Mouse (Mus musculus): ENCODE measurements around the gene Arap1.
A peak's percentile ranks its signal among the peaks of the same experiment; 100 is the strongest.

Arap1 gene

DNA sequence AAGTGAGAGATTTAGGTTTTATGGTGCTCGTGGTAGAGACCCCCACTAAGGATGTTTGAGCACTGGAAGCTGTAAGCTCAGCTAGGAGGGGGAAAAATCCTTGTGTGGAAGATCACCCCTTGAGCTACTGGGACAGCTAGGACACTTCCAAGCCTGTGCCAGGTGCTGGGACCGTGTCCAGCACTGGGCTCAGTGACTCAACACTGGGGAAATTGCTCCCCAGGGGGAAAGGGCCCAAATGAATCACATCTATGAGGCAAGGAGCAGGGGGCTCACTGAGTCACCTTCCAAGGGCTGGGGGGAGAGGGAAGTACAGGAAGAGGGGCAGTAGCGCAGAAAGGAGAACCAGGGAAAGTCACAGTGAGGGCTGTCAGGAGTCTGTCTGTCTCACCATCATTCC, 102.0 kb downstream of the Arap1 start:
- DNase-seq (ENCODE audit: low spot score): no peak

DNA sequence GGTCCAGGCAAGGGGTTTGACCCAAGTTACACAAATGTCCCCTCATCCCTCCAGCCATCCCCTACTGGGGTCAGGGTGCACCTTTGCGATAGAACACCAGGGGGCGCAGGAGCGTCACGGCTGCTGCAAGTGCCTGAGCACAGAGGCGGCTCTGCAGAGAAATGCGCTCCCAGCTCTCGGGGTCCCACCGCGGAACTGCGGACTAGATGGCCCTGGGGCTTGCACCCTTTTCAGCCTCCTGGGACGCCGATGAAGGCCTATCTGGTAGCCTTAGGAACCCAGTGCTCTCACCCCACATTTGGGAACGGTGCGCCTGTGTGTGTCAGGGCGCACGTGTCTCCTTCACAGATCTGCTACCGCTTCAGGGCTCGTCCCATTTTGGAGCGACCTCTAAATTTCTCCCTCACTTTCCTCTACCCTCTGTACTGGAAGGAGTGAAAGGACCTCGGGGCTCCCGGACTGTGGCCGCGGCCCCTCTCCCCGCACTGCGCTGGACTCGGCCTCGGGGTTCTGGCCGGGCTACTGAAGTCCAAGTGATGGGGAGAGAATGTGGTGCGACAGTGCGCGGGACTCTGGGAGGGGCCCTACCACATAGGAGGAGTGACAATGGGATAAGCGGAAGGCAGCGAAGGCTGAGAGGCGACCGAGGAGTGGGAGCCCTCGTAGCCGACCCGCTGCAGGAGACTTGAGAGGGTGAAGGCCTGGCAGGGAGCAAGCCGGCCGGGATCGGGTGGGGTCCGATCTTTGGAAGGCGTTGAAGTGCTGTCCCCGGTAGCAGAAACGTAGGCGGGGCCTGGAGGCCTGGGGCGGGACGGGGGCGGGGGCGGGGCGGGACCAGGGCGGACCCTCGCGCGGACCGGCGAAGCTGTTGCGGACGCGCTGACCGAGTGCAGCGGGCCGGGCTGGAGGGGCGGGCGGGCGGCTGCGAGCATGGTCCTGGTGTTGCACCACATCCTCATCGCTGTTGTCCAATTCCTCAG, 102.8 kb downstream of the Arap1 start:
- DNase-seq (ENCODE audit: low spot score): peak; percentile 72

- DNase-seq (ENCODE audit: low spot score): no peak
These were observed 104.8 kb downstream of the Arap1 start for GRCm38 (mm10) chr7:101452669-101453068.

DNA sequence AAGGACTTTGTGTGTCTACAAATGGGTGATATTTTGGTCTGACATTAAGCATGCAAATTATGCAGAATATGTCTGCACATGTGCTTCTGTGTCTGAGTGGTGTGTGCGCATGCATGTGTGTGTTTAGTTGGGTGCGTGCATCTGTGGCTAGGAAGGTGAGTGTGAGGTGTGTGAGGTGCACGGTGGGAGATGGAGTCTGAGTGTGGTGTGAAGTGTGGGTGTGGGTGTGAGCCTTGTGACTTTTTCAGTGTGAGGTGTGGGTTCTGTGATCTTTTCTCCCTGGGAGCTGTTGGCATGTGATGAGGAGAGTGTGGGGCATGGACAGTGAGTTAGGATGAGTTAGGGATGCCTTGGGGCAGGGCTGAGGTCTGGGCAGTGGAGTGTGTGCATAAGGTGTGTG, 105.4 kb downstream of the Arap1 start:
- no peak for DNase-seq (ENCODE audit: low spot score)

GRCm38 (mm10) chr7:101453725-101454124, 105.9 kb downstream of the Arap1 start:
- no peak for DNase-seq (ENCODE audit: low spot score)

DNA sequence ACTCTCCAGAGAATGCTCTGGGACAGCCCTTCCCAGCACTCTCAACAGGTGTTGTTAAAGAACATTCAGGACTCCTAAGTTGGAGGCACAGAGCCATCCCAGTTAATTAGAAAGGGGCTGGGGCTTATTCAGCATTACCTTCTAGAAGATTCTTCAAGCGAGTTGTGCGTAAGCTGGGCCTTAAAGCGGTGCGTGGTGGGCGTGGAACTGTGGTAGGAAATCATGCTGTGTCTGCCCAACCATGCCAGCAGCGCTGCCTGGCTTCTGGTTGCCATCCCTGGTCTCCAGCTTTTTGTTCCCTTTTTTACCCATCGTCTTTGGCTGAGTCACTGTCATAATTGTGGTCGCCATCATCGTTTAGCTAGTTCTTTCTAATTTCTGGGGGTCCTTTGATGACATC, 106.6 kb downstream of the Arap1 start:
- DNase-seq (ENCODE audit: low spot score): no peak

- DNase-seq (ENCODE audit: low spot score): no peak
These were observed 107.3 kb downstream of the Arap1 start for GRCm38 (mm10) chr7:101455141-101455540.

DNA sequence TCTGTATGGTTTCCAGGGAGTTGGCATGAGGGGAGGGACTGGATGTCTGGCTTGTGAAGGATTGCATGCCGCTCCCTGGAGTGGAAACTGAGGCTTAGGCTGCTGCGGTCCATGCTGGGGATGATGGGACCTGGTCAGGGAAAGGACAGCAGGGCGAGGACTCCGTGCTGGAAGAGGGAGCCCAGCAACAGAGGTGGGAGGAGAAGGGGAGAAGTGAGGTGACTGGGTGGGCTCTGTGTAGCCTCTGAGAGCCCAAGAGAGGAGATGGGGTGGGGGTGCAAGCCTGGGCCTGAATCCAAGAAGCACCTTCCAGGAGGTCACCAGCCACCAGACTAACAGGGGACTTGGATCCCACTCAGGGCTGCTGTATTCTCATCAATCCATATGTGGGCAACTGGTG, 108.5 kb downstream of the Arap1 start:
- DNase-seq (ENCODE audit: low spot score): no peak

GRCm38 (mm10) chr7:101456789-101457188, 108.9 kb downstream of the Arap1 start:
- no peak for DNase-seq (ENCODE audit: low spot score)

- DNase-seq (ENCODE audit: low spot score): no peak
These were observed 109.4 kb downstream of the Arap1 start for GRCm38 (mm10) chr7:101457283-101457682.

- DNase-seq (ENCODE audit: low spot score): no peak
These were observed 109.9 kb downstream of the Arap1 start for GRCm38 (mm10) chr7:101457801-101458200.

GRCm38 (mm10) chr7:101458278-101458781, 110.5 kb downstream of the Arap1 start:
- DNase-seq (ENCODE audit: low spot score): no peak

DNA sequence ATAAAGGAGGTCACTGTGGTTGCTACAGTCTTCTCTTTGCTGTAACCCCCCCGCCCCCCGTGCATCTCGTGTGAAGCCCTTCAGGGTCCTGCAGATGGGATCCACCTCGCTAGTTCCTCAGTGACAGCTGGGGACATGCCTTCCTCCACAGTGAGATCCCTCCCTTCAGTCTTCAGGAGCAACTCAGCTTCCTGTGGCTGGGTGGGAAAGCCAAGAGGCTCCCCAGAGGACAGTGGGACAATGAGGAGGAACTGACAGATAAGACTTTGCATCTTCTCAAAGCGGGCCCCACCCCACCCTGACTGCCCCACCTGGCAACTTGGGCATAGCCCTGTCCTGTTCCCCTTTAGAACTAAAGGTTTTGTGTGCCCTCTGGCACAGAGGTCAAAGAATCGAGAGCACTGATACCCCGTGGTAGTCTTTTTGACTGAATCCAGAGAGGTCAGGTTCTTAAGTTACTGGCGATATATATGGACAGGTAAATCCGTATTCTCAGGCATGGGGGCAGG, 111.5 kb downstream of the Arap1 start:
- no peak for DNase-seq (ENCODE audit: low spot score)

- DNase-seq (ENCODE audit: low spot score): no peak
These were observed 112.2 kb downstream of the Arap1 start for GRCm38 (mm10) chr7:101459923-101460607.

DNA sequence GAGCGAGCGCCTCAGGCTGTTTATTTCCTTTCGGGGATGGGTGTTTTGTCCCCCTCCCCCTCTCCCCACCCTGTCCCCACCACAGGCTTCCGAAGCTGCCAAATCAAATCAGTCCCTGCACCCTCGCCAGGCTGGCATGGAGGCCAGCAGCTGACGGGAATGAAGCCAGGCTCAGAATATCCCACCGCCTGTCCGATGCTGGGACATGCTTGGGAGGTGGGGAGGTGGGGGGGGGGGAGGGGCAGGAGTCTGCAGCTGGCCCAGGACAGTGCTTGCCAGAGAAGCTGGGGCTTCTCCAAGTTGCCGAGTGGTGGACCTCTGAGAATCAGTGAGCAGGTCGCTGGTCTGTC, 112.7 kb downstream of the Arap1 start:
- DNase-seq (ENCODE audit: low spot score): no peak

- DNase-seq (ENCODE audit: low spot score): no peak
These were observed 113.7 kb downstream of the Arap1 start for GRCm38 (mm10) chr7:101461571-101461970.

Data from spleen, adult 12 weeks (tissue).